Mouse (Mus musculus) brain, adult 2 months (tissue): ENCODE data around the gene Trib2.
A peak's percentile ranks its signal among the peaks of the same experiment; 100 is the strongest.

Experiments
- DNase-seq: peaks from one replicate; pipeline ENCODE4 v3.0.0; 2011; ENCODE audit warnings: low read depth, low spot score

Trib2 gene

GRCm38 (mm10) chr12:15814249-15815081 lies 2.3 kb downstream of the Trib2 start:
- peak; percentile 41 for DNase-seq

GRCm38 (mm10) chr12:15813819-15814165 lies 2.9 kb downstream of the Trib2 start:
- DNase-seq: no peak

GRCm38 (mm10) chr12:15813133-15813818 lies 3.4 kb downstream of the Trib2 start:
- peak; percentile 71 for DNase-seq

- peak; percentile 16 for DNase-seq
These were observed 4.4 kb downstream of the Trib2 start for GRCm38 (mm10) chr12:15812139-15812962.

- DNase-seq: peak; percentile 70
These were observed 5.0 kb downstream of the Trib2 start for GRCm38 (mm10) chr12:15811682-15812081.

GRCm38 (mm10) chr12:15810926-15811325 lies 5.8 kb downstream of the Trib2 start:
- DNase-seq: peak; percentile 27

- peak; percentile 32 for DNase-seq
These were observed 7.1 kb downstream of the Trib2 start for GRCm38 (mm10) chr12:15809657-15810056.

GRCm38 (mm10) chr12:15809249-15809648 lies 7.5 kb downstream of the Trib2 start:
- DNase-seq: no peak

- DNase-seq: no peak
These were observed 8.4 kb downstream of the Trib2 start for GRCm38 (mm10) chr12:15808186-15808800.

GRCm38 (mm10) chr12:15804931-15805331 lies 11.8 kb downstream of the Trib2 start:
- DNase-seq: no peak

- no peak for DNase-seq
These were observed 12.7 kb downstream of the Trib2 start for GRCm38 (mm10) chr12:15803936-15804438.

- no peak for DNase-seq
These were observed 15.2 kb downstream of the Trib2 start for GRCm38 (mm10) chr12:15801571-15801930.

GRCm38 (mm10) chr12:15800914-15801570 lies 15.7 kb downstream of the Trib2 start:
- DNase-seq: peak; percentile 84

- peak; percentile 13 for DNase-seq
These were observed 16.4 kb downstream of the Trib2 start for GRCm38 (mm10) chr12:15800196-15800913.

- no peak for DNase-seq
These were observed 18.7 kb downstream of the Trib2 start for GRCm38 (mm10) chr12:15798019-15798418.

- DNase-seq: no peak
These were observed 20.8 kb downstream of the Trib2 start for GRCm38 (mm10) chr12:15795886-15796285.

GRCm38 (mm10) chr12:15793336-15793735 lies 23.4 kb downstream of the Trib2 start:
- no peak for DNase-seq

- DNase-seq: peak; percentile 21
These were observed 26.5 kb downstream of the Trib2 start for GRCm38 (mm10) chr12:15790181-15790580.

GRCm38 (mm10) chr12:15777047-15777446 lies 39.7 kb downstream of the Trib2 start:
- DNase-seq: no peak

- DNase-seq: peak; percentile 28
These were observed 45.0 kb downstream of the Trib2 start for GRCm38 (mm10) chr12:15771686-15772085.
